Mouse (Mus musculus) ES-Bruce4 (cell line): ENCODE data around the gene C77080.

ENCODE experiments used
- CTCF ChIP-seq: IDR thresholded peaks from one replicate; pipeline ENCODE4 v1.8.1; 2011; ENCODE audit warnings: low read depth, low read length
- EP300 ChIP-seq: IDR thresholded peaks from 2 replicates; pipeline ENCODE4 v1.6.1; 2011; ENCODE audit warnings: low read depth, low read length; ENCODE audit not compliant: insufficient read depth

DNA sequence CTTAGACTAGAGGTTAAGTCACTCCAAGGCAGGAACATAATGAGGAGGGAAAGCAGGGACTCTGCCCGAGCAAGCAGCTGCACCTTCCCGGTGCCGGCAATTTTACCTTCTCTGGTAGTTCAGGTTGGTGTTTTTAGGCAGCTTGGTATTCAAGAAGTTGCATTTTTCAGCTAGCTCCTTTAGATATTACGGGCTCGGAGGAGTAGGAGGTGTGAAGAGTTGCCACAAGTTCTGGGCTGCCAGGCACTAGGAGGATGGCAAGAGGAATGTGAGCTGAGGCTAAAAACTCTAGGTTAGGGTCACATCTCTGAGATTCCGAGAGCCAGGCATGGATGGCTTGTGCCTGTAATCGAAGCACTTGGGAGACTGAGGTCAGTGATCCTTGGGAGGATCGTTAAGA lies 28.5 kb upstream of the C77080 start:
- TF ChIP-seq CTCF (no peak), EP300 (no peak)
